Mouse (Mus musculus): ENCODE data around the gene Suds3. TPM values are rescaled to one million over a fixed set of nuclear protein-coding genes. Genes with fewer than 3 reads are reported as not detected.

Suds3 gene
- total RNA-seq, 2 experiments from 2014 or later = 134 to 147 TPM

DNA sequence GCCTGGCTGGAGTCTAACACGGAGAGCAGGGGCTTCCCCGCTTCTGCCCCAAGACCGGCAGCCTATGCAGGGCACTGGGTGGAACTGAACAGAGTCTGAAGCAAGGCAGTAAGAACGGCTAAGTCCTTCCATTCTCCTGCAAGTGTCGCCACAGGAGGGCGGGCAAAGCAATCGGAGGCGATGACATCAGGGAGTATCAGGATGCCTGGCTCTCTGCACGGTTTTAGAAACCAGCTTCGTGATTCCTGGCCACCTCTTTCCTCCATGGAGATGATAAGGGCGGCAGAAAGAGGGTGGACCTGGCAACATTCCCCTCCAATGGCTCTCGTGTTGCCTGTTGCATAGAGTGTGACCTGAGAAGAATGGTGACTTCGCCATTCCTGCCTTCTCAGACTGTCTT is 28.2 kb downstream of the Suds3 start:
- intact Hi-C loops (cut with DNase I) = no loop called here
- DNase-seq (ENCODE audit: low spot score in 2 of 2) = no peak

DNA sequence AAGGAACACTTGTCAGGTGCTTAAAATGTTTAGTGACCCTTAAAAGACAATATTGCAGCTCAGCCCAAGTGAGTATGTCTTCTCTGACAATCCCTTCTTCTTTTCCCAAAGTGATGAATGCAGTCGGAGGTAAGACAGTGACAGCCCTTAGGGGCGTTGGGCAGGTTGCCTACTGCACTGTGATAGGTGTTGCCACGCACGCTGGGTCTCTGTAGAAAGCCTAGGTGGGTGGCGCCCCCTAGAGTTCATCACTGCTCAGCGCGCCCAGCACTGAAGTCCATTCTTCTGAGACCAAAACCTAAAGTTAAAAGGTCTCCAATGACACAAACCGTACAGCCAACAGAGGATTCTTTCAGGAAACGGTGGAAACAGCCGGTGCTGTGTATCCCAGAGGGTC is 46.4 kb downstream of the Suds3 start:
- intact Hi-C loops (cut with DNase I) = loop anchor here (10.0 kb wide), 3 partner anchors 475 to 945 kb away; partner anchors contain the start of gene Srrm4
- peak; percentile 40 to 45 for DNase-seq (ENCODE audit: low spot score in 2 of 2)

DNA sequence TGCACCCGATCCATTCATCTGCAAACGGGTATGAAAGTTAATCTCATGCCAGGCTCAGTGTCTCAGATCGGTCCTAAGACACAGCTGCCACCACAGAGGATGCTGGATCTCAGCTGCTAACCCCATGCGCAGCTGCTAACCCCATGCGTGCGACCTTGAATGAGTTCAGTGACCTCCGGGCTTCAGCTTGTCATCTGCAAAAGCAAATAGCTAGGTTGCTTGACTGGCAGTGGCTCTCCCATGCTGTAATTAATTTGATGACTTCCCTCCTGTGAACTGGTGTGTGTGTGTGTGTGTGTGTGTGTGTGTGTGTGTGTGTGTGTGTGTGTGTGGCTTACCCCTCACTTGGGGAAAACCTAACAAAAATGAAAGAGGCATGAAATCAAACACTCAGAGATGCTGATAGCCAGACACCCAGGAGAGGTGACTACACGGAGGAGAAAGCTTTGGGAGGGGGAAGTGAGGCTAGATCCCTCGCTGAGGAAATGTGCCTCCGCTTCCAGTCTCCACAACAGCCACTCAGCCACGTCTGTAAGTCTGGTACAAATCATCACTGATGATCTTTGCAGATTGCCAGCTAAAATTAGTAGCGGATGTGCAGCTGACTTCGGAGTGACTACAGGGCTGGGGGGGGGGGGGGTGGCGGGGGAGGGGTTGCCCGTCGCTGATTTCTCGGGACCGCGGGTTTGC is 47.0 kb downstream of the Suds3 start:
- DNase-seq (ENCODE audit: low spot score in 2 of 2) = no peak
- intact Hi-C loops (cut with DNase I) = loop anchor here (10.0 kb wide), 3 partner anchors 474 to 944 kb away; partner anchors contain the start of gene Srrm4

DNA sequence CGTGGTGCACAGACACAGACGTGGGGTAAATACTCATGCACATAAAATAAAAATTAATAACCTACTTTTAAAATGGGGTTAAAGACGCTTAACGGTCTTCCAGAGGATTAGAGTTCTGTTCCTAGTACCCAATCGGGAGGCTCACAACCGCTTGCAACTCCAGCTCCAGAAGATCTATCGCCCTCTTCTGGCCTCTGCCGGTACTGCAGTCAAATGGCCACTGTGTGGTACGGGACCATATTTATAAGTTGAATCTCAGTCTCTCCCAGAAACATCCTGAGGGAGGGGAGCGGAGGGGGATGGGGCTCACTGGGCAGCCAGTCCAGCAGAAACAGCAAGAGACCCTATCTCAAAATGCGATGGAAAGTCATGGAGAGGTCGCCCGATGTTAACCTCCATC is 47.7 kb downstream of the Suds3 start:
- DNase-seq (ENCODE audit: low spot score in 2 of 2) = no peak

DNA sequence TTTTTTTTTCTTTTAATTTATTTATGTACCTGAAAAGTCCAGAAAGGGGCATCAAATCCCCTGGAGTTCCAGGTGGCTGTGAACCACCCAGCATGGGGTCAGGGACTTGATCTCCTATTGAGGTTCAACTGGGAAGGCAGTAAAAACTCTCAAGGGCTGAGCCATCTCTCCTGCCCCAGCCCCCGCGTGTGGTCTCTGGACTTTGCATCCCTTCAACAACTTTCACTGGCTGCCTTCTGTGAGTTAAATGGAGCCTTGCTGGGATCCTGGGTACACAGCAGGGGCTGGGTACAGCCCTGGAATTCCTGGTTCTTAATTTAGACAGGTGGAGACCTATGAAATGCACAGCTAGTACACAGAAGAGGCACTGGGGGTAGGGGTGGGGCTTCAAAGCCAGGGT is 54.7 kb downstream of the Suds3 start:
- intact Hi-C loops (cut with DNase I) = loop anchor here (10.0 kb wide), 3 partner anchors 466 to 936 kb away; partner anchors contain the start of gene Srrm4
- DNase-seq (ENCODE audit: low spot score in 2 of 2) = no peak

More for the DNA sequence above, 47.7 kb downstream of the Suds3 start:
- intact Hi-C loops (cut with DNase I) = loop anchor here (10.0 kb wide), 3 partner anchors 473 to 943 kb away; partner anchors contain the start of gene Srrm4

DNA sequence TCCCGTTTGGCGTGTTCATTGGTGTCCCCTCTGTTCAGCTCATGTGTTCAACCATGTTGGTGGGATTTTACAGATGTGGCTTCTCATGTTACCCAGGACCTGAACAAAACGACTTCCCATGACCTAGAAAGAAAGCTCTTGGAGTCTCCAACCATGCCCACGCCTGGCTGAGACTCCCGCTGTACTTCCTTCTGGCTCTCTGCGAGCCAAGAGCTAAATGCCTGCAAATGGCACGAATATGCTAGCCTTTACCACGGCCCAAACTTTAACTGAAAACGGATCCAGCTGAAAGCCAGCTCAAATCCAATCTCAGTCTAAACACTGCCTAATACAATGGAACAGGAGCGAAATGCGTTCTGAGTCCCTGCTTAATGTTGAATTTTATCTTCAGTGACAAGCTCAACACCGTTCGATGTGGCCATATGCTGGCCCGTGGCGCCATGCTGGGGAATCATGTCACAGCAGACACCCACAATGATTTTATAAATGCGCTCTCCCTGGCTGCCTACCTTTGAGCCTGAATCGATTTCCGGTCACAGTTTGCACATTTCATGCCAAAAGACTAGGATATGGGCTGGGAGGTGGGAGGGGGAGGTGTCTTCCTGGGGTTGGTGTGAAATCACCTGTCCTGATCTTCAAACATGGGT is 55.3 kb downstream of the Suds3 start:
- intact Hi-C loops (cut with DNase I) = loop anchor here (10.0 kb wide), 3 partner anchors 466 to 936 kb away; partner anchors contain the start of gene Srrm4
- DNase-seq (ENCODE audit: low spot score in 2 of 2) = no peak

DNA sequence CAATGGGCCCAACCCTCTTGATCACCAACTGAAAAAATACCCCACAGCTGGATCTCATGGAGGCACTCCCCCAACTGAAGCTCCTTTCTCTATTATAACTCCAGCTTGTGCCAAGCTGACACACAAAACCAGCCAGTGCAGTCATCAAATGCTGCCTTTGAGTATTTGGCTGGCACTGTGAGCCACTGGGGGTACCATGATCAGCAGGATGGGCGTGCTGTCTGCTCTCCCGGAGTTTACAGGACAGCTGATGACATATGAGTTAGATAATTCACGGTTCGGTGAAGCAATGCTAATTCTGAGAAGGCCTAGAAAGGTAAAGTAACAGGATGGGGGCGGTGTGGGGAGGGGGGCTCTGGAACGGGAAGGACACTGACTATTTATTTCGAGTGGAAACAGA is 66.0 kb downstream of the Suds3 start:
- intact Hi-C loops (cut with DNase I) = no loop called here
- DNase-seq (ENCODE audit: low spot score in 2 of 2) = no peak

DNA sequence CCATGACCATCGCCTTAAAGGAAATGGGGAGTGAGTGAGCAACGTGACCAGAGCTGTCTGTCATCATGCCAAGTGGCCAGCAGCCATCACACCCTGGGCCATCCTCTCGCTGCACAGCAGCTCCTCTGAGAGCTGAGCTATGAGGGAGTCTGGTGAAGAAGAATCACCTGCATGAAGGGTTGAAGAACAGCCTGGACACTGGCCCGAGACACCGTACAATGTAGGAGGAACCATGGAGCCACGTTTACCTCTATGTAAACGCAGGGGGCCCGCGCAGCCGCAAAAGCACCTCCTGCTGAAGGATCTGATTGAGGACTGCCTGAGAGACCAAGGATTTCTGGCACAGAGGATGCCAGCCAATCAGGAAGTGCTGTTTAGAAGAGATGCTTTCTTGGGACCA is 70.8 kb downstream of the Suds3 start:
- intact Hi-C loops (cut with DNase I) = no loop called here
- DNase-seq (ENCODE audit: low spot score in 2 of 2) = no peak

DNA sequence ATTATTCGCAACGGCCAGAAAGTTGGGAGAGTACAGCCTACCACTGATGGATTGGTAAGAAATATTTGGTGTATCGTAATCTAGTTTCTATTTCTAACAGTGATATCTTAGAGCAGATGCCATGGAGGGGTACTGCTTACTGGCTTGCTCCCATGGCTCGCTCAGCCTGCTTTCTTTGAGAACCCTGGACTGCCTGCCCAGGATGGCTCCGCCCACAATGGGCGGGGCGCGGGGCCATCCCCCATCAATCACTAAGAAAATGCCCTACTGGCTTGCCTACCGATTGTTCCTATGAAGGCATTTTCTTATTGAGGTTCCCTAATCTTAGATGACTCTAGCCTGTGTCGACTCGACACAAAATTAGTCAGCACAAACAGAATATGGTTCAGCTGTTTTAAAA is 73.3 kb downstream of the Suds3 start:
- intact Hi-C loops (cut with DNase I) = no loop called here
- no peak for DNase-seq (ENCODE audit: low spot score in 2 of 2)

Other genes with a start within 250 kb of the Suds3 start
- 10 to 100 TPM; 53.2 to 60.9 TPM for gene Taok3, start 4.0 kb upstream of the Suds3 start, total RNA-seq (2021)
- gene Pebp1, start 171.5 kb upstream of the Suds3 start, total RNA-seq (2021) = 100 to 1,000 TPM; 647 to 753 TPM
- 1 to 10 TPM; 2.7 to 2.9 TPM for gene Vsig10, start 203.0 kb upstream of the Suds3 start, total RNA-seq (2021)
- gene Wsb2, start 241.2 kb upstream of the Suds3 start, total RNA-seq (2021) = 100 to 1,000 TPM; 294 to 334 TPM